Mouse (Mus musculus) heart, postnatal 36 days (tissue): Measurements from ENCODE around the gene Gfy. TPM values are rescaled to one million over a fixed set of nuclear protein-coding genes. Genes with fewer than 3 reads are reported as not detected.
A peak's percentile ranks its signal among the peaks of the same experiment; 100 is the strongest.
"Not testable (repeated sequence)": the region's sequence is repeated elsewhere in the genome, so short reads cannot be mapped to it uniquely, and the experiment has no call there.

ENCODE experiments used
- DNase-seq, 2 experiments: peaks; one replicate each; pipeline ENCODE4 v3.0.0; 2021 to 2022
- intact Hi-C: fragments of 180-260 bp; cut with DNase I; formaldehyde crosslinking; loops from one replicate; pipeline ENCODE4 v1.15.1; 2025
- total RNA-seq, 2 experiments: library from RNA; stranded (reverse); gene quantifications; 2 replicates each; pipeline ENCODE4 v1.2.3; 2021

Gfy gene
- total RNA-seq, 2 experiments from 2014 or later: not detected

GRCm38 (mm10) chr7:45153586-45153985, 25.8 kb downstream of the Gfy start:
- DNase-seq: no peak
- intact Hi-C loops: no loop called here

GRCm38 (mm10) chr7:45153052-45153451, 26.3 kb downstream of the Gfy start:
- intact Hi-C loops, DNase-seq: not testable (repeated sequence)

GRCm38 (mm10) chr7:45151303-45151702, 28.1 kb downstream of the Gfy start:
- intact Hi-C loops: no loop called here
- DNase-seq: peak in 1 of 2 experiments; percentile 55

- DNase-seq: no peak
- intact Hi-C loops: no loop called here
Observed at GRCm38 (mm10) chr7:45150321-45150720, 29.0 kb downstream of the Gfy start.

GRCm38 (mm10) chr7:45149545-45149944, 29.8 kb downstream of the Gfy start:
- intact Hi-C loops: no loop called here
- peak; percentile 54 to 55 for DNase-seq

GRCm38 (mm10) chr7:45148534-45149098, 30.8 kb downstream of the Gfy start:
- intact Hi-C loops: no loop called here
- no peak for DNase-seq

GRCm38 (mm10) chr7:45147899-45148298, 31.5 kb downstream of the Gfy start:
- intact Hi-C loops: no loop called here
- no peak for DNase-seq

- no peak for DNase-seq
- intact Hi-C loops: no loop called here
Observed at GRCm38 (mm10) chr7:45147267-45147666, 32.1 kb downstream of the Gfy start.

- DNase-seq: no peak
- intact Hi-C loops: no loop called here
Observed at GRCm38 (mm10) chr7:45145460-45145859, 33.9 kb downstream of the Gfy start.

GRCm38 (mm10) chr7:45144368-45145174, 34.8 kb downstream of the Gfy start:
- no peak for DNase-seq
- intact Hi-C loops: no loop called here

- intact Hi-C loops: no loop called here
- no peak for DNase-seq
Observed at GRCm38 (mm10) chr7:45141914-45142313, 37.5 kb downstream of the Gfy start.

- no peak for DNase-seq
- intact Hi-C loops: no loop called here
Observed at GRCm38 (mm10) chr7:45141319-45141718, 38.0 kb downstream of the Gfy start.

GRCm38 (mm10) chr7:45139904-45140723, 39.3 kb downstream of the Gfy start:
- no peak for DNase-seq
- intact Hi-C loops: loop anchor here (5.0 kb wide), 1 partner anchor 158 kb away; no protein-coding TSS in a partner anchor

GRCm38 (mm10) chr7:45138403-45138802, 41.0 kb downstream of the Gfy start:
- DNase-seq: no peak
- intact Hi-C loops: loop anchor here (5.0 kb wide), 1 partner anchor 156 kb away; no protein-coding TSS in a partner anchor

GRCm38 (mm10) chr7:45137171-45138006, 42.0 kb downstream of the Gfy start:
- intact Hi-C loops: loop anchor here (5.0 kb wide), 1 partner anchor 155 kb away; no protein-coding TSS in a partner anchor
- no peak for DNase-seq

- DNase-seq: peak; percentile 95 to 96
- intact Hi-C loops: loop anchor here (1.0 to 5.0 kb wide), 2 partner anchors 56 to 154 kb away; no protein-coding TSS in a partner anchor
Observed at GRCm38 (mm10) chr7:45135993-45136567, 43.3 kb downstream of the Gfy start, which contains the start of the genes Gm45713 and Flt3l. Gm45713 (minus strand) TSS chr7:45136231. Flt3l (minus strand) TSS chr7:45136432.

GRCm38 (mm10) chr7:45135370-45135769, 44.0 kb downstream of the Gfy start:
- no peak for DNase-seq
- intact Hi-C loops: loop anchor here (5.0 kb wide), 1 partner anchor 153 kb away; no protein-coding TSS in a partner anchor

- no peak for DNase-seq
- intact Hi-C loops: loop anchor here (5.0 kb wide), 1 partner anchor 152 kb away; no protein-coding TSS in a partner anchor
Observed at GRCm38 (mm10) chr7:45134544-45135026, 44.8 kb downstream of the Gfy start.

GRCm38 (mm10) chr7:45133446-45134159, 45.8 kb downstream of the Gfy start:
- no peak for DNase-seq
- intact Hi-C loops: no loop called here
